Mouse (Mus musculus) hindbrain, embryonic 16.5 days (tissue): ENCODE measurements around the gene Ak4. TPM values are rescaled to one million over a fixed set of nuclear protein-coding genes. Genes with fewer than 3 reads are reported as not detected.

Experiments
- ATAC-seq: fragments of 200-750 bp; cut with Nextera tagmentation; 2 replicates; pipeline ENCODE4 v1.8.0; 2017; ENCODE audit warnings: moderate TSS enrichment, moderate library complexity
- H3K27ac ChIP-seq: fragments of 300-500 bp; sonication (generic); 2 replicates; pipeline ENCODE4 v1.5.1; 2014; ENCODE audit warnings: low read depth, mild to moderate bottlenecking, control low read depth, low read length, moderate library complexity
- H3K27me3 ChIP-seq: fragments of 300-500 bp; sonication (generic); replicated peaks from 2 replicates; pipeline ENCODE4 v1.6.1; 2014; ENCODE audit warnings: low read length; ENCODE audit not compliant: control insufficient read depth, insufficient read depth
- H3K36me3 ChIP-seq: fragments of 300-500 bp; sonication (generic); 2 replicates; pipeline ENCODE4 v1.6.1; 2014; ENCODE audit warnings: mild to moderate bottlenecking, low read length, moderate library complexity, mixed read lengths; ENCODE audit not compliant: control insufficient read depth, insufficient read depth
- H3K4me1 ChIP-seq: fragments of 300-500 bp; sonication (generic); 2 replicates; pipeline ENCODE4 v1.6.1; 2014; ENCODE audit warnings: low read depth, low read length; ENCODE audit not compliant: control insufficient read depth, insufficient read depth
- H3K4me2 ChIP-seq: fragments of 300-500 bp; sonication (generic); 2 replicates; pipeline ENCODE4 v1.6.1; 2014; ENCODE audit warnings: mild to moderate bottlenecking, low read length, control low read depth, moderate library complexity
- H3K4me3 ChIP-seq: fragments of 300-500 bp; sonication (generic); 2 replicates; pipeline ENCODE4 v1.5.1; 2014; ENCODE audit warnings: mild to moderate bottlenecking, low read length, control low read depth, moderate library complexity
- H3K9ac ChIP-seq: fragments of 300-500 bp; sonication (generic); 2 replicates; pipeline ENCODE4 v1.6.1; 2014; ENCODE audit warnings: low read depth, mild to moderate bottlenecking, control low read depth, low read length, moderate library complexity
- H3K9me3 ChIP-seq: fragments of 300-500 bp; sonication (generic); 2 replicates; pipeline ENCODE4 v1.6.1; 2014; ENCODE audit warnings: mild to moderate bottlenecking, low read length, moderate library complexity; ENCODE audit not compliant: control insufficient read depth
- WGBS: fragments of 180-500 bp; shearing (Covaris S2); extraction: QIAGEN DNeasy Blood & Tissue Kit; methylation state at CpG from one replicate; pipeline ENCODE4 v1.1.7; 2014; 5-methylcytosine and 5-hydroxymethylcytosine counted together
- polyA plus RNA-seq: library from polyadenylated mRNA; unstranded; fragments of >200 nt; fragmentation: Nextera tagmentation; extraction: Ambion mirVana; gene quantifications from 2 replicates; pipeline ENCODE4 v1.2.1, GENCODE M21; 2015

Gene Ak4
- polyA plus RNA-seq, 1 experiment from 2014 or later = 12.9 TPM

DNA sequence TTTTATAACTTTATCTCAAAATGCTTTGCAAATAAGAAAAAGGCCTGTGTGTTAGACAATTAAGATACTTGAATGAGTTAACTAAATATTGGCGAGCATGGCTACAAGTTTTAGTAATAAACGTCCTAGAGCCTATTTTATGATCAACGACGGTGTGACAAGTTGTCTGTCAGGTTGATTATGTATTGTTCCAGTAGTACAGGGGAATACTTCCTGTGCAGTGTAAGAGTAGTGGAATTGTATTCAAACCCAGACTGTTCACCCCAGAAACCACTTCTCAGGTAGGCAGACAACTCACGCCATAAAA is 91.8 kb downstream of the Ak4 start:
- ATAC-seq = no peak
- no peak overlapping the region for H3K4me3 ChIP-seq
- WGBS = 83% methylated on average over 5 of the region's 5 CpGs
- H3K9me3 ChIP-seq = no peaks in the 10 kb centered on the region
- peaks cover 7% of the 10 kb centered on the region for H3K4me1 ChIP-seq
- H3K27me3 ChIP-seq = no peaks in the 10 kb centered on the region
- no peaks in the 10 kb centered on the region for H3K36me3 ChIP-seq
- no peak overlapping the region for H3K9ac ChIP-seq
- no peak overlapping the region for H3K4me2 ChIP-seq
- no peak overlapping the region for H3K27ac ChIP-seq

GRCm38 (mm10) chr4:101511768-101512521 is 92.9 kb downstream of the Ak4 start:
- no peak for ATAC-seq
- H3K9ac ChIP-seq = no peak overlapping the region
- H3K4me3 ChIP-seq = no peak overlapping the region
- H3K36me3 ChIP-seq = no peaks in the 10 kb centered on the region
- H3K4me1 ChIP-seq = peaks cover 7% of the 10 kb centered on the region
- no peaks in the 10 kb centered on the region for H3K27me3 ChIP-seq
- no peak overlapping the region for H3K4me2 ChIP-seq
- H3K27ac ChIP-seq = no peak overlapping the region
- no peaks in the 10 kb centered on the region for H3K9me3 ChIP-seq
- WGBS = 86% methylated on average over 5 of the region's 5 CpGs

DNA sequence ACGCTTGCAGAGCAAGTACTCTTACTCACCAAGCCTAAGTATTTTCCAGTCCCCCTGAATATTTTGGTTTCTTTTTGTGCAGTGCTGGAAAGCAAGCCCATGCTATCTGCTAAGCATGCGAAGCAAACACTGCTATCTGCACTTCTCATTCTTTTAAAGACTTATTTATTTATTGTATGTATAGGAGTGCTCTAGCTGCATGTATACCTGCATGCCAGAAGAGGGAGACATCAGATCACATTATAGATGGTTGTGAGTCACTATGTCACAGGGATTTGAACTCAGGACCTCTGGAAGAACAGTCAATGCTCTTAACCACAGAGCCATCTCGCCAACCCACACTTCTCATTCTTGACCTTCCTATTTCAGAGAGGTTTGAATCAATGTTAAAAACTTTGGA is 94.2 kb downstream of the Ak4 start:
- no peaks in the 10 kb centered on the region for H3K36me3 ChIP-seq
- no peak overlapping the region for H3K4me3 ChIP-seq
- ATAC-seq = no peak
- peaks cover 7% of the 10 kb centered on the region for H3K4me1 ChIP-seq
- no peaks in the 10 kb centered on the region for H3K9me3 ChIP-seq
- H3K9ac ChIP-seq = no peak overlapping the region
- H3K27ac ChIP-seq = no peak overlapping the region
- WGBS = 94% methylated on average over 3 of the region's 3 CpGs
- no peak overlapping the region for H3K4me2 ChIP-seq
- no peaks in the 10 kb centered on the region for H3K27me3 ChIP-seq

DNA sequence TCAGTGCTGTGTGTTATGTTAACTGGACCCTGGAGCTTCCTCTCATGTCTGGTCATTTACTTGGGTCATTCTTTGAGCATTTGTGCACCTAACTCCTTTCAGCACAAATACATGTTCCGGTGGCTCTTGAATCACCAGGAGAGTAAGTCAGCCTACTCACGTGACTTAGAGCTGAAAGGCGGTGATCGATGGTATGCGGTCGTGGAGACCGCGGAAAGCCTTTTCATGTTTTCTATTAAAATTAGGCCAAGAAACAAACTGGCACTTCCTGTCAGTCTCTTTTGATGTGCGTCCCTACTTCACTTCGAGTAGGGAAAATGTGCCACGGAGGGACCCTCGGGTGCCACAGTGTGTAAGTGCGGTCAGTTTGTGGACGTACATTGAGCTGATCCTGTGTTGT is 96.8 kb downstream of the Ak4 start:
- no peaks in the 10 kb centered on the region for H3K27me3 ChIP-seq
- no peak overlapping the region for H3K4me2 ChIP-seq
- no peaks in the 10 kb centered on the region for H3K4me1 ChIP-seq
- H3K36me3 ChIP-seq = no peaks in the 10 kb centered on the region
- no peak overlapping the region for H3K9ac ChIP-seq
- H3K9me3 ChIP-seq = no peaks in the 10 kb centered on the region
- no peak for ATAC-seq
- no peak overlapping the region for H3K4me3 ChIP-seq
- 95% methylated on average over 14 of the region's 14 CpGs for WGBS
- no peak overlapping the region for H3K27ac ChIP-seq

Other genes starting within 250 kb of the Ak4 start
- gene Jak1, start 154.0 kb upstream of the Ak4 start, polyA plus RNA-seq = 89.4 and 103 TPM in 2 replicates
- 66.1 and 68.1 TPM in 2 replicates for gene Dnajc6, start 77.4 kb downstream of the Ak4 start, polyA plus RNA-seq
- gene Leprot, start 228.4 kb downstream of the Ak4 start, polyA plus RNA-seq = 89.6 and 96.6 TPM in 2 replicates